Mouse (Mus musculus) limb, embryonic 10.5 days (tissue): ENCODE measurements at regions not wholly inside any gene's neighbourhood (a gene's known extent, or its start where the extent isn't known, plus 50 kb on each side); places are given as distances from the start of the nearest gene placed in this dataset.

ENCODE experiments used
- DNase-seq: peaks from one replicate; pipeline ENCODE4 v3.0.0-alpha.2; 2017; ENCODE audit warnings: low spot score
- H3K27ac ChIP-seq: fragments of 300-500 bp; sonication (generic); 2 replicates; pipeline ENCODE4 v1.5.1; 2016; ENCODE audit warnings: mild to moderate bottlenecking
- H3K27me3 ChIP-seq: fragments of 300-500 bp; sonication (generic); 2 replicates; pipeline ENCODE4 v1.6.1; 2016; ENCODE audit warnings: low read depth, mild to moderate bottlenecking; ENCODE audit not compliant: poor library complexity, severe bottlenecking
- H3K36me3 ChIP-seq: fragments of 300-500 bp; sonication (generic); 2 replicates; pipeline ENCODE4 v1.6.1; 2016; ENCODE audit warnings: mild to moderate bottlenecking, moderate library complexity
- H3K4me1 ChIP-seq: fragments of 300-500 bp; sonication (generic); 2 replicates; pipeline ENCODE4 v1.6.1; 2016
- H3K4me3 ChIP-seq: fragments of 300-500 bp; sonication (generic); 2 replicates; pipeline ENCODE4 v1.5.1; 2016; ENCODE audit warnings: mild to moderate bottlenecking, moderate library complexity
- H3K9me3 ChIP-seq: fragments of 300-500 bp; sonication (generic); replicated peaks from 2 replicates; pipeline ENCODE4 v1.6.1; 2016; ENCODE audit warnings: mild to moderate bottlenecking
- WGBS: fragments of 180-500 bp; shearing (Covaris S2); methylation state at CpG from one replicate; pipeline ENCODE4 v1.1.7; 2016; 5-methylcytosine and 5-hydroxymethylcytosine counted together

- H3K4me3 ChIP-seq: no peak overlapping the region
- no peaks in the 10 kb centered on the region for H3K4me1 ChIP-seq
- no peak overlapping the region for H3K27ac ChIP-seq
- H3K36me3 ChIP-seq: no peaks in the 10 kb centered on the region
- WGBS: 86% methylated on average over 2 of the region's 2 CpGs
- DNase-seq: no peak
- no peaks in the 10 kb centered on the region for H3K9me3 ChIP-seq
- H3K27me3 ChIP-seq: no peaks in the 10 kb centered on the region
Observed at GRCm38 (mm10) chr13:101824962-101825361, 56.9 kb upstream of the Pik3r1 start.

DNA sequence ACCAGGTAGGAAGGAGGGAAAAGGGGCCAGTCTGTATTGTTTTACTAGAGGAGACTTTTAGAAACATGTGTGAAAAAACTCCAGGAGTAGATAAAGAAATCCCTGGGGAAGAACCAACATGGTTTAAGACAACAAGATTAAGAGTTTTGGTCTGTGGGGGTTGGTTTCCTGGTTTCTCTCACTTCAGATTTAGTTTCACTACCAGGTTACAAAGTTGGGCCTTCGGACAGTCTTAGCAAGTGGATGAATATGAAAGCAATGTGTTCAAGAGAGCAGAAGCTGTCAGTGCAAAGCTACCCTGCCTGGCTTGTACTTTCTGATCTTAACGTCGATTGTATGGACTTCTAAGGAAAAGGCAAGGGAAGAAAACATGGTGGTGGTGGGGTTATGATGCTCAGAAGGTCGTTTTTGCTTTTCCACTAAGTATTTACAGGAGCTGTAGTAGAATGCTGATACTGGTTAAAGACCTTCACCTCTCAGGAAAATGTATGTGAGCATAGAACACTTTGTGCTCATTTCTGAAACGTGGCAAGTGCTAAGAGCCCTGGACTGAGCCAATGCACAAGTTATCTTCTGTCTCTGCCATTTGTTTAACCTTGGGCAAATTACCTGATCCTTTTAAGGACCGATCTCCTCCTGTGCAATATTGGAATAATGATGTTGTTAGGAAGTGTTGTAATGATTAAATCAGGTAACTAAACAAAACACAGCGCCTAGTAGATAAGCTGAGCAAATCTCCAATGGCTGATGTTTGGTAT is 64.0 kb upstream of the Pik3r1 start:
- Histone ChIP-seq H3K36me3 (no peaks in the 10 kb centered on the region), H3K4me3 (no peak overlapping the region), H3K4me1 (no peaks in the 10 kb centered on the region), H3K9me3 (no peaks in the 10 kb centered on the region), H3K27ac (no peak overlapping the region), H3K27me3 (no peaks in the 10 kb centered on the region)
- 86% methylated on average over 7 of the region's 7 CpGs for WGBS
- no peak for DNase-seq

DNA sequence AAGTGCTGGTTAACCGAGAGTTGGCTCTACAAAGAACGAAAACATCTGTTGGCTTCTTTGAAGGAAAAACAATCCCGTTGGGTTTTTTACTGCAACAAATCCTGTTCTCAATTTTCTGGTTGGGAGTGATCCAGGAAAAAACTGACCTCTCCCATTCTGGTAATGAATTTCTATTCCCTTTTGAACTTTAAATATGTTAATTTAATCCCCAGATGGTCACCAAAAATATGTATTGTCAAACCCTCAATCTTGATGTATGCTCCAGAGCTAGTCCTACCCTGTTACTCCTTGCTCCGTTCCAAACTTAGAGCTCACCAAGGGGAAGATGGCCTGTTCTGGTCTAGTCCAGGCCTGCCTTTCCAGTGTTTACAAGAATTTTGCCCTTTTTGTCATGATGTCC is 66.5 kb upstream of the Pik3r1 start:
- H3K27me3 ChIP-seq: no peaks in the 10 kb centered on the region
- DNase-seq: no peak
- H3K4me1 ChIP-seq: 0 out of 2 replicates have a peak, but pooled peaks cover 3% of the 10 kb centered on the region

GRCm38 (mm10) chr13:101836992-101837391 is 69.0 kb upstream of the Pik3r1 start:
- peaks cover 14% of the 10 kb centered on the region for H3K4me1 ChIP-seq
- H3K4me3 ChIP-seq: no peak overlapping the region
- WGBS: 88% methylated on average over 1 of the region's 1 CpGs
- H3K27ac ChIP-seq: no peak overlapping the region
- H3K36me3 ChIP-seq: no peaks in the 10 kb centered on the region
- no peak for DNase-seq
- no peaks in the 10 kb centered on the region for H3K9me3 ChIP-seq
- no peaks in the 10 kb centered on the region for H3K27me3 ChIP-seq

More for the DNA sequence above, 66.5 kb upstream of the Pik3r1 start:
- Histone ChIP-seq H3K36me3 (no peaks in the 10 kb centered on the region), H3K9me3 (no peaks in the 10 kb centered on the region), H3K4me3 (no peak overlapping the region), H3K27ac (no peak overlapping the region)
- 83% methylated on average over 4 of the region's 4 CpGs for WGBS

DNA sequence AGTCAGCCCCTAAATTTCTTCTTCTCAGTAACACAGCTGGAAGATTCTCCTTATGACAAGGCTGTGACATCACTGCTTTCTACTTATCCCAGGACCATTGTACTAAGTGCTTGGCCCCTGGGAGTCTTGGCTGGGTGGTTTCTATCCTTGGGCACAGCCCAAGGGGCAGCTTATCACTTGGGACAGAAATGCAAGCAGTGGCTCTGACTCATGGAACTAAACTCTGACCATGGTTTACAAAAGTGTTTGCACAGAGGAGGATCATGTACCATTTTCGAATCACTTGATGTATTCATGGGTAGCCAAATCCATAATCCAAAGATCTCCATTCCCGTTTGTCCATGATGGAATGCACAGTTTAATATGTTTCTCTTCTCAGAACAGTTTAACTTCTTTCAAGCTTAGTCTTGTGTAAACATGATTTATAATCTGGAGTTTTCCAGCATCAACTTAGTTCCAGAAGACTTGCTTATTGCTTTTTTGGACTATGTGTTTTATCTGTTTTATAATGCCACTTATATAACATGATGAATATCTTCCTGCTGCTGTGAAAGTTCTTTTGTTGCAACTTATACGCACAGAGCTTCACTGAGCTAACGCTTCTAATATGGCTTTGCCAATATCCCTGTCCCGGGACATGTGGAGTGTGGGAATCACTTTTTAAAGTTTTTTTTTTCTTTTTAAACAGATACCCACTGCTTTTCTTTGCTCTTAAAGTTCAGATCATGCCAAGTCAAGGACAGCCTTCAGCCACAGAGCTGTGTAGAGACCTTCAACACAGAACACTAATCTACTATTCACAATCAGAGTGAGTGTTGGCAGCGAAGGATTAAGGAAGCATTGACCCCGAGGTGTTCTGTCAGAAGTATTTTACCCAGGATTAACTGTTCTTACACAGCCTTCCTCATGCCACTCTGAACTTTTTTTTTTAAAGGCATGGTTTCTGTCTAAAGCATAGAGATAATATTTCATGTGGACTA is 76.7 kb upstream of the Pik3r1 start:
- DNase-seq: no peak
- H3K4me1 ChIP-seq: peaks cover 24% of the 10 kb centered on the region
- H3K36me3 ChIP-seq: no peaks in the 10 kb centered on the region
- no peak overlapping the region for H3K4me3 ChIP-seq
- H3K9me3 ChIP-seq: no peaks in the 10 kb centered on the region
- H3K27me3 ChIP-seq: peaks cover 17% of the 10 kb centered on the region
- 69% methylated on average over 7 of the region's 7 CpGs for WGBS
- H3K27ac ChIP-seq: no peak overlapping the region

GRCm38 (mm10) chr13:101846016-101846415 is 78.0 kb upstream of the Pik3r1 start:
- WGBS: 68% methylated on average over 3 of the region's 3 CpGs

GRCm38 (mm10) chr13:101847879-101848600 is 80.0 kb upstream of the Pik3r1 start:
- no peak for DNase-seq
- Histone ChIP-seq H3K36me3 (no peaks in the 10 kb centered on the region), H3K27me3 (peaks cover 18% of the 10 kb centered on the region), H3K4me1 (peaks cover 15% of the 10 kb centered on the region; the same call in 1 of the 2 replicates), H3K27ac (no peak overlapping the region), H3K4me3 (no peak overlapping the region), H3K9me3 (no peaks in the 10 kb centered on the region)
- WGBS: 77% methylated on average over 12 of the region's 12 CpGs

More at GRCm38 (mm10) chr13:101846016-101846415, 78.0 kb upstream of the Pik3r1 start:
- no peak overlapping the region for H3K4me3 ChIP-seq
- H3K27me3 ChIP-seq: peaks cover 21% of the 10 kb centered on the region
- H3K9me3 ChIP-seq: no peaks in the 10 kb centered on the region
- H3K36me3 ChIP-seq: no peaks in the 10 kb centered on the region
- no peak for DNase-seq
- H3K4me1 ChIP-seq: peaks cover 15% of the 10 kb centered on the region; the same call in 1 of the 2 replicates
- H3K27ac ChIP-seq: no peak overlapping the region

DNA sequence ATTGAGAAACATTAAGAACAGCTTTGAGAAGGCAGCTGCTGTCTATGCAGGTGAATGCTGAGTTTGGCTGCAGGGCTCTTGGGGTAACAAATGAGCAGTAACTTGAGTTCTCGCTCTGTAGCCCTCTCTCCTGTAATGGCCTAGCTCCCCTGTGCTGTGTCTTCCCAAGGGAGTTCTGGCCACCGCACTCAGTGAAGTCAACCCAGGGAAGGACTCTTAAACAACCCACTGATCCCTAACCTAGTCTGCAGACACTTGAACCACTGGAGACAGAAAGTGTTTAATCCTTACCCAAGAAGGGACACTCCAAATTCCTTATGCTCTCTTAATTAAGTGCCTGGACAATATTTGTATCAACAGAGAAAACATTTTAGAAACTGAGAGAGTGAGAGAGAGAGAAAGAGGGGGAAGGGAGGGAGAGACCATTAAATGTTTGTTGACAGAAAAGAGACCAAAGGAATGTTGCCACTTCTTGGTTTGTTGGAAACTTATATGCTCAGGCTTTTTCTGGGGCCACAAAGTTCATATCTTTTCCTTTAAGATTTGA is 80.7 kb upstream of the Pik3r1 start:
- no peaks in the 10 kb centered on the region for H3K36me3 ChIP-seq
- no peak for DNase-seq
- WGBS: 70% methylated on average over 2 of the region's 2 CpGs
- H3K27ac ChIP-seq: no peak overlapping the region
- H3K27me3 ChIP-seq: peaks cover 15% of the 10 kb centered on the region
- peaks cover 15% of the 10 kb centered on the region; the same call in 1 of the 2 replicates for H3K4me1 ChIP-seq
- H3K4me3 ChIP-seq: no peak overlapping the region
- no peaks in the 10 kb centered on the region for H3K9me3 ChIP-seq

DNA sequence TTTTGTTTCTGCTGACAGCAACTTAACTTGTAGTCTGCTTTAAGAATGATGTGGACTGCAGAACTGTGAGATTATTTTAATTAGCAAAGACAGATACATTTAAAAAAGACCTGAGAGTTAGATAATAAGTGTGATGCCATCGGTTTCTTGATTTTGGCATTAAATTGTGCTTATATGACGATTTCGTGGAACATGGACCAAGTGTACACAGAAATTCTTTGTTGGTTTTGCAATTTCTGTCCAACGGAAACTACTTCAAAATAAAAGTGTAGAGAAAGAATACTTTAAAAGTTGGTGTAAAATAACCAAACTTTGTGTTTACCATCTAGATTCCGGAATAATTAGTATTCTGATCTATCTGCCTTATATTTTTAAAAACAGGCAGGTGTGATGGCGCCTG is 81.4 kb upstream of the Pik3r1 start:
- no peak overlapping the region for H3K27ac ChIP-seq
- 93% methylated on average over 6 of the region's 6 CpGs for WGBS
- H3K9me3 ChIP-seq: no peaks in the 10 kb centered on the region
- peaks cover 12% of the 10 kb centered on the region for H3K27me3 ChIP-seq
- no peak for DNase-seq
- peaks cover 15% of the 10 kb centered on the region; the same call in 1 of the 2 replicates for H3K4me1 ChIP-seq
- H3K4me3 ChIP-seq: no peak overlapping the region
- H3K36me3 ChIP-seq: no peaks in the 10 kb centered on the region

GRCm38 (mm10) chr13:101851329-101851728 is 83.3 kb upstream of the Pik3r1 start:
- Histone ChIP-seq H3K4me3 (no peak overlapping the region), H3K36me3 (no peaks in the 10 kb centered on the region), H3K4me1 (peaks cover 8% of the 10 kb centered on the region; the same call in 1 of the 2 replicates), H3K9me3 (no peaks in the 10 kb centered on the region), H3K27me3 (peaks cover 12% of the 10 kb centered on the region), H3K27ac (no peak overlapping the region)
- DNase-seq: no peak
- WGBS: 73% methylated on average over 6 of the region's 6 CpGs

- H3K27me3 ChIP-seq: peaks cover 6% of the 10 kb centered on the region
- peaks cover 7% of the 10 kb centered on the region; the same call in 1 of the 2 replicates for H3K4me1 ChIP-seq
- H3K27ac ChIP-seq: no peak overlapping the region
- H3K4me3 ChIP-seq: no peak overlapping the region
- 91% methylated on average over 5 of the region's 5 CpGs for WGBS
- DNase-seq: no peak
- no peaks in the 10 kb centered on the region for H3K36me3 ChIP-seq
- no peaks in the 10 kb centered on the region for H3K9me3 ChIP-seq
Observed at GRCm38 (mm10) chr13:101852960-101853359, 84.9 kb upstream of the Pik3r1 start.

DNA sequence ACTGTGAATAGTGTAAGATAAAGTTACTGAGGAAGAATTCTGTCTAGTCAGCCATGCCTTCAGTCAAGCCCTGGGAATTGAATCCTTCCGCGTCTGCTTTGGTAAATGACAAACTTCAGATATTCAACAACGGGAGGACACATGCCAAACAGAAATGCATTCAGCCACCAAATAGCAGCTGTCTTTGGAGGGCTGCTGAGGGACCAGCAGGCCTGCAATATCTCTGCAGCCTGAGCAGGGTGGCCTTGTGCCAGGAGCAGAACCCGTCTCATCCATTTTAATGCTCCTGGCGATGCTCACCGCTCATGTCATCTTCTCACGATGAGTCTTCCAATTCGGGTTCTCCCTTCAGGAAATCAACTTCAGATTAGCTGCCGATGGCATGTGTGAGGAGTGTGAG is 87.1 kb upstream of the Pik3r1 start:
- no peaks in the 10 kb centered on the region for H3K9me3 ChIP-seq
- H3K4me3 ChIP-seq: no peak overlapping the region
- no peaks in the 10 kb centered on the region for H3K36me3 ChIP-seq
- H3K27ac ChIP-seq: no peak overlapping the region
- 0 out of 2 replicates have a peak, but pooled peaks cover 4% of the 10 kb centered on the region for H3K27me3 ChIP-seq
- 95% methylated on average over 9 of the region's 9 CpGs for WGBS
- no peaks in the 10 kb centered on the region for H3K4me1 ChIP-seq
- no peak for DNase-seq
